Mouse (Mus musculus) lung, adult 2 months (tissue): ENCODE data around the gene Fam213b.

Experiments
- CTCF ChIP-seq: fragments of 200-500 bp; IDR thresholded peaks from 2 replicates; pipeline ENCODE4 v1.5.1; 2011; ENCODE audit warnings: mild to moderate bottlenecking, low read length, control low read depth; ENCODE audit not compliant: insufficient read depth
- POLR2A ChIP-seq: fragments of 200-500 bp; IDR thresholded peaks from 2 replicates; pipeline ENCODE4 v1.6.1; 2011; ENCODE audit warnings: low read depth, mild to moderate bottlenecking, control low read depth, low read length, borderline replicate concordance; ENCODE audit errors: extremely low read depth

DNA sequence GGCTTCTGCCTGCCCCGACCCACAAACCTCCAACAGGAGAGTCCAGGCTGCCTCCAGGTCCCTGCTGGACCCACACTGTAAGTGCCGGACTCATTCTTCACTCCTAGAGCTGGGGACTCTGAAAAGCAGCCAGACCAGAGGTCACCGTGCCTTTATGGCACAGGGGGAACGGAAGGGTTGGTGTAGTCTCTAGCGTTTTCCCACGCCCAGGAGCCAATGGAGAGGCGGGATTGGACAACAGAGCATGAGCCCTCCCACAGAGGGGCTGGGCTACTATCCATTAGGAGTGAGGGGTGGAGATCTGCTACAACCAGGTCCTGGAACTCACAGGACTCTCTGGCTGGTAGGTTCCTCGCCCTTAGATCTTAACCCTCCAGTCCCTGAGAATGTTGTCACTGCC is 47.4 kb upstream of the Fam213b start:
- TF ChIP-seq CTCF: no peak
- no peak for TF ChIP-seq POLR2A
